Mouse (Mus musculus) midbrain, embryonic 14.5 days (tissue): ENCODE results near the gene Car11. TPM values are rescaled to one million over a fixed set of nuclear protein-coding genes. Genes with fewer than 3 reads are reported as not detected.

Source experiments
- ATAC-seq: fragments of 200-750 bp; cut with Nextera tagmentation; 2 replicates; pipeline ENCODE4 v1.8.0; 2017; ENCODE audit warnings: moderate number of reproducible peaks, moderate library complexity; ENCODE audit not compliant: low FRiP score, low TSS enrichment
- DNase-seq: peaks from one replicate; pipeline ENCODE4 v3.0.0-alpha.2; 2015
- H3K27ac ChIP-seq: fragments of 300-500 bp; sonication (generic); replicated peaks from 2 replicates; pipeline ENCODE4 v1.5.1; 2014; ENCODE audit warnings: mild to moderate bottlenecking, low read depth, low read length, moderate library complexity
- H3K27me3 ChIP-seq: fragments of 300-500 bp; sonication (generic); 2 replicates; pipeline ENCODE4 v1.6.1; 2014; ENCODE audit warnings: low read length, control low read depth, mixed read lengths; ENCODE audit not compliant: control insufficient read depth, insufficient read depth
- H3K36me3 ChIP-seq: fragments of 300-500 bp; sonication (generic); 2 replicates; pipeline ENCODE4 v1.6.1; 2014; ENCODE audit warnings: low read length, control low read depth; ENCODE audit not compliant: control insufficient read depth, insufficient read depth
- H3K4me1 ChIP-seq: fragments of 300-500 bp; sonication (generic); 2 replicates; pipeline ENCODE4 v1.6.1; 2014; ENCODE audit warnings: mild to moderate bottlenecking, antibody characterized with exemption, low read length, control low read depth; ENCODE audit not compliant: control insufficient read depth, insufficient read depth
- H3K4me2 ChIP-seq: fragments of 300-500 bp; sonication (generic); 2 replicates; pipeline ENCODE4 v1.6.1; 2014; ENCODE audit warnings: mild to moderate bottlenecking, low read length, moderate library complexity
- H3K4me3 ChIP-seq: fragments of 300-500 bp; sonication (generic); replicated peaks from 2 replicates; pipeline ENCODE4 v1.5.1; 2014; ENCODE audit warnings: low read depth, low read length
- H3K9ac ChIP-seq: fragments of 300-500 bp; sonication (generic); replicated peaks from 2 replicates; pipeline ENCODE4 v1.6.1; 2014; ENCODE audit warnings: mild to moderate bottlenecking, low read length, moderate library complexity
- H3K9me3 ChIP-seq: fragments of 300-500 bp; sonication (generic); 2 replicates; pipeline ENCODE4 v1.6.1; 2016; ENCODE audit warnings: low read length, control low read depth, mixed read lengths; ENCODE audit not compliant: control insufficient read depth
- WGBS: fragments of 180-500 bp; shearing (Covaris S2); extraction: QIAGEN DNeasy Blood & Tissue Kit; methylation state at CpG from one replicate; pipeline ENCODE4 v1.1.7; 2014; 5-methylcytosine and 5-hydroxymethylcytosine counted together
- polyA plus RNA-seq: library from polyadenylated mRNA; unstranded; fragments of >200 nt; fragmentation: Nextera tagmentation; extraction: Ambion mirVana; gene quantifications from 2 replicates; pipeline ENCODE4 v1.2.1, GENCODE M21; 2014

The Car11 gene
- polyA plus RNA-seq, 1 experiment from 2014 or later = 28.1 TPM

DNA sequence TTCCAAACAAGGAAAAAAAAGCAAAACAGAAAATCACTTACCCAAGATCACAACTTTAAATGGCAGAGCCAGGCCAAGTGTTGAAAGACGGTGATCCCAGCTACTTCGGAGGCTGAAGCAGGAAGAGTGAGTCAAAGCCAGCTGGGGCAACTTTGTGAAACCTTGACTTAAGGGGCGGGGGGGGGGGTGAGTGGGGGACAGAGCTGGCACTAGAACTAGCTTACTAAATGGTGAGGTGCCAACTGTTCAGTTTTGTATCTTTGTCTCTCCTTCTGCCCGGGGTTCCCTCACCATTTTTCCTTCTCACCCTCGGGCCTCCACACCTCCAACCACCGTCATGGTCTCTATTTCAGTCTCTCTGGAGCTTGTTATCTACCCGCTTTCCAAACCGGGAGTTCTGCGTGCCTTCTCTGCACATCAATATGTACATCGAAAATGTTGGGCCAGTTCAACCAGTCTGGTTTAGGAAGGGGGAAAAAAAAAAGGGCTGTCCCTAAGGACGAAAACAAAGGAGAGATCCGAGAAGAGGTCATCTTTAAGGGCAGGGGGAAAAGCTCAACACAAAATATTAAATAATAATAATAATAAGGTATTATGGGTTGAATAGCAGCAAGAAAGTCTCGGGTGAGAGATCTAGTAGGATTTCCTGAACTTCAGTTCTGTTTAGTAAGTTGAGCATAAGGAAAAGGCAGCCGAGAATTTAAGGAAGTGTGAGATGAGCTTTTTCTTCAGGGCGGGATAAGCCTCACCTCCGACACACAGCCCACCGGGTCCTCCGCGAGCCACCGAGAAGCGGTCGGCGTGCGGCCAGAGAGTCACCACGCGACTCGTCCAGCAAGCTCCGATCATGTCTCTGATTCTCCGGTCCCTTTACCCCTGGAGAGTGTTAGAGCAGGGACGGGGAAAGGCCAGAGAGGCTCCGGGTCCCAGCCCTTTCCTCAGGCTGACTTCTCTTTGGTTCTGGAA, 17.6 kb downstream of the Car11 start:
- Histone ChIP-seq H3K4me2 (peak overlapping the region; percentile 96), H3K4me3 (peak overlapping the region; percentile 90), H3K27ac (peak overlapping the region; percentile 92), H3K27me3 (no peaks in the 10 kb centered on the region), H3K36me3 (peaks cover 46% of the 10 kb centered on the region), H3K9ac (peak overlapping the region; percentile 73), H3K9me3 (no peaks in the 10 kb centered on the region), H3K4me1 (peaks cover 37% of the 10 kb centered on the region)
- peak; percentile 32 for ATAC-seq
- no peak for DNase-seq
- 13% methylated on average over 31 of the region's 31 CpGs for WGBS

DNA sequence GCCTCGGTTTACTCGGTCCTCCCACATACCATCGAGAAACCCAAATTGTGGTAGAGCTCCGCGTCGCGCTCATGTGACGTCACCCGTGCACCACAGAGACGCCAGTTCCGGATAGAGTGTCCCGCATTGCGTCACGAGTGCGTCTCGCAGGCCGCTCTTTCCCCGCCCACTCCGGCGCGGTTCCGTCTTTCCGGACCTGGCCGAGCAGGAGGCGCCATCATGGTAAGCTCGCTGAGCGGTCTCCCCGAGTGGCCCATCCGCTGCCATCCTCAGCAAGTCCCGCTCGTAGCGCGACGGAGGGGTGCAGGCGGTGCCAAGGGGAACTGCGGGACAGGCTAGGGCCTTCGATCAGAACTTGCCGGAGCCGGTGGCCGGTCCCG, 18.3 kb downstream of the Car11 start, which contains the start of gene Sphk2:
TSS of gene Sphk2 (minus strand) at position 85 of the 380 bp plus-strand sequence.
- Histone ChIP-seq H3K4me1 (peaks cover 37% of the 10 kb centered on the region), H3K4me2 (peak within 1 kb of the TSS; percentile 96), H3K27ac (peak within 1 kb of the TSS; percentile 92), H3K36me3 (peaks cover 46% of the 10 kb centered on the region), H3K27me3 (no peaks in the 10 kb centered on the region), H3K9me3 (no peaks in the 10 kb centered on the region), H3K9ac (peak within 1 kb of the TSS; percentile 89), H3K4me3 (peak within 1 kb of the TSS; percentile 90)
- peak; percentile 77 for ATAC-seq
- peak; percentile 100 for DNase-seq
- 0% methylated on average over 41 of the region's 41 CpGs for WGBS

DNA sequence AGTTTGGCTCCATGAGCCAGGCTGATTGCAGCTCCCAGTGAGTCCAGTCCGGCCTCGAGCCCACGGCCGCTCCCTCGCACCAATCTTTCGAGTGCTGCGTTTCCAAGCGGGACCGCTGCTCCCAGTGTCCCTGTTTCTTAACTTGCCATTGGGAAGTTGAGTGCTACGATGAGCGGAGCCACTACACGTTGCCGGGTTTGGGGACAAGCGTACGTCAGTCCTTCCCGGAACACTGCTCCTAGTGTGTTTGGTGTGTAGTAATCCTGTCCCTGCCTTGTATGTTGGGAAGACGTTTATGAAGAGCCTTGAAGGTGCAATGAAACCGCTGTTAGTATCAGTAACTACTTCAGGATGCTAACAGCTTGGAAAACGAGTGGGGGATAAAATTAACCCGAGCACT, 18.7 kb downstream of the Car11 start:
- H3K9me3 ChIP-seq = no peaks in the 10 kb centered on the region
- no peaks in the 10 kb centered on the region for H3K27me3 ChIP-seq
- H3K9ac ChIP-seq = peak overlapping the region; percentile 89
- peak overlapping the region; percentile 90 for H3K4me3 ChIP-seq
- H3K4me1 ChIP-seq = peaks cover 37% of the 10 kb centered on the region
- H3K36me3 ChIP-seq = peaks cover 46% of the 10 kb centered on the region
- DNase-seq (no peak), ATAC-seq (no peak)
- H3K27ac ChIP-seq = peak overlapping the region; percentile 92
- peak overlapping the region; percentile 91 for H3K4me2 ChIP-seq
- WGBS = under 1% methylated on average over 20 of the region's 20 CpGs

DNA sequence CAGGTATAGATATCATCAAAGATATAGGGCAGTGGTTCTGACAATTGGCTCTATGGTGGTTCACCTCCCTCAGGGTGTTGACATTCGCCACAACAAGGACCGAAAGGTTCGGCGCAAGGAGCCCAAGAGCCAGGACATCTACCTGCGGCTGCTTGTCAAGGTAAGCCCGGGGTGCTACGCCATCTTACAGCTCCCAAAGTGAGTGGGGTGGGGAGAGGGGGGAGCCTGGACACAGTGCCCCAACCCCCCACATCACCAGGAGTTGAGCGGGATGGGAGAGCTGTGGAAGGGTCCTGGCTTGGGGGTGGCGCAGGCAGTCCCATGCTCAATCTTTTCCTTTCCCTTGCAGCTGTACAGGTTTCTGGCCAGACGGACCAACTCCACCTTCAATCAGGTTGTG, 19.5 kb downstream of the Car11 start:
- 0 out of 2 replicates have a peak overlapping the region, but pooled peaks have one; percentile 92 for H3K27ac ChIP-seq
- WGBS = 84% methylated on average over 10 of the region's 10 CpGs
- DNase-seq (no peak), ATAC-seq (no peak)
- H3K9ac ChIP-seq = peak overlapping the region; percentile 89
- H3K4me2 ChIP-seq = peak overlapping the region; percentile 91
- H3K4me3 ChIP-seq = peak overlapping the region; percentile 90
- no peaks in the 10 kb centered on the region for H3K27me3 ChIP-seq
- peaks cover 52% of the 10 kb centered on the region for H3K36me3 ChIP-seq
- H3K4me1 ChIP-seq = peaks cover 36% of the 10 kb centered on the region
- H3K9me3 ChIP-seq = no peaks in the 10 kb centered on the region

DNA sequence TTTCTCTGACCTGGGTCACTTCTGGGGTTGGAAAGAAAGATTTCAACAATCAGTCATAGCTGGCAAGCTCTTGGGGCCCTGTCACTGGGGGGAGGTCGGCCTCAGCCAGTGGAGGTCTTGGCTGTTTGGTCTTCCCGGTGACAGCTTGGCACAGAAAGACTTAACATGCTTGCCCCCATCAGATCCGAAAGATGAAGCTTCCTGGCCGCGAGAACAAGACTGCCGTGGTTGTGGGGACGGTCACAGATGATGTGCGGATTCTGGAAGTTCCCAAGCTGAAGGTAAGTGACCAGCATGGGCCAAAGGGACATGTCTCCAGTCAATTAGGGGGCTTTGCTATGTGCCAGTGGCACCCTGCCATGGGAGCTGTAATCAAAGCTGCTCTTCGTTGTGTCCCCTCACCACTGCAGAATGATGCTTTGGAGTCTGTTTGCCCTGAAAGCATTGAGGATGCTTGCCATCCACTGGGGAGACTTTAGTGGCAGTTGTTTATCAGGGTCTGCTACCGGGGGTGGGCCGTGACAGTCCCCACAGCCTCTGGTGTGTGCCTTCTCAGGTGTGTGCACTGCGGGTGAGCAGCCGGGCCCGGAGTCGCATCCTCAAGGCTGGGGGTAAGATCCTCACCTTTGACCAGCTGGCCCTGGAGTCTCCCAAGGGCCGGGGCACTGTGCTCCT, 20.2 kb downstream of the Car11 start:
- Histone ChIP-seq H3K9me3 (no peaks in the 10 kb centered on the region), H3K27me3 (no peaks in the 10 kb centered on the region), H3K9ac (no peak overlapping the region; the same call in 1 of the 2 replicates), H3K4me1 (peaks cover 29% of the 10 kb centered on the region), H3K27ac (no peak overlapping the region), H3K4me3 (no peak overlapping the region), H3K4me2 (no peak overlapping the region), H3K36me3 (peaks cover 59% of the 10 kb centered on the region)
- DNase-seq (no peak), ATAC-seq (no peak)
- 93% methylated on average over 15 of the region's 16 CpGs for WGBS

DNA sequence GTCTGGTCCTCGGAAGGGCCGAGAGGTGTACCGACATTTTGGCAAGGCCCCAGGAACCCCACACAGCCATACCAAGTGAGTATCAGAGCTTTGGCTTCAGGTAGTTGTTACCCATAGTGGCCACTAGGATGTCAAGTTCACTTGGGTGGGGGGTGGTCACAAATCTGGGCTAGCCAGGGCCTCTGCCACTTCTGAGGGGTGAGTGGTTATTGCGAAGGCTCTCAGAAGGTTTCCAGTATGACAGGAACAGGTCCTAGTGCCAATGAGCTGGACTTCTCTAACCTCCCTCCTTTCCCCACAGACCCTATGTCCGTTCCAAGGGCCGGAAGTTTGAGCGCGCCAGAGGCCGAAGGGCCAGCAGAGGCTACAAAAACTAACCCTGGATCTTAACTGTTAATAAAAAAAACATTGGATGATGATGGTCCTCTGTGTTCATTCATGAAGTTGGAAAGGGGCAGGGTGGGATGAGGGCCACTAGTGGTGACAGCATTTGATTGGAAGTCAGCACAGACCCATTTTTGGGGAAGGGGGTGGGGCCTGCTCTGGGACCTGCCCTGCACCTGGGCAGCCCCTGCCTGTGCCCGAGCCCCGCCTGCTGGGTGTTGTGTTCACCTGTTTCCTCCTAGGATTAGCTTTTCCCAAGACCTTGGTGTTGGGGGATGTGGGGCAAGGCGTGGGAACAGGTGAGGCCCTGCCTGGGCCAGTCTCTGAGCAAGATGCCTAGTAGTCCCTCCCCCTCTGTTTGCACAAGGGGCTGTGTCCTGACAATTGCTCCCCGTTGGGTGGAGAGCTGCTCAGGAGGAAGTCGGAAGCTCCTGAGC, 21.0 kb downstream of the Car11 start, which contains the start of gene Fam83e:
TSS of gene Fam83e (plus strand) at position 800 of the 821 bp plus-strand sequence.
- no peak for DNase-seq
- Histone ChIP-seq H3K4me3 (no peak within 1 kb of the TSS), H3K9me3 (no peaks in the 10 kb centered on the region), H3K36me3 (peaks cover 67% of the 10 kb centered on the region), H3K27me3 (no peaks in the 10 kb centered on the region), H3K9ac (no peak within 1 kb of the TSS), H3K4me1 (peaks cover 27% of the 10 kb centered on the region), H3K27ac (no peak within 1 kb of the TSS), H3K4me2 (no peak within 1 kb of the TSS)
- no peak for ATAC-seq
- WGBS = 83% methylated on average over 14 of the region's 14 CpGs

DNA sequence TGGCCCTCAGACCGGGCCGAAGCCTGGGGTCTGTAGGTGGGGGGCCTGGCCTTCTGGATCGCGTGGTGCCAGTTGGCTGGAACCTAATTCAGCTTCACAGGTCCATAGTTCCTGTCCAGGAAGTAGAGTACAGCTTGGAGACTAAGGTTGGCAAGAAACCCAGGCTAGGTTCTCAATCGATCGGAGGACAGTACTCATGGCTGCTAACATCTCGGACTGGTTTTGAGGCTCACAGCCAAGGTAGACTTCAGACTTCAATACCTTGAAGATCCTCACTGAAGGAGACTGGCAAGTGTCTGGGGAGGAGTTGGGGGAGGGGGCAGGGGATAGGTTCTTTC, 21.6 kb downstream of the Car11 start:
- Histone ChIP-seq H3K4me3 (no peak overlapping the region), H3K9me3 (no peaks in the 10 kb centered on the region), H3K4me2 (no peak overlapping the region), H3K27me3 (no peaks in the 10 kb centered on the region), H3K9ac (no peak overlapping the region), H3K27ac (no peak overlapping the region), H3K4me1 (peaks cover 21% of the 10 kb centered on the region), H3K36me3 (peaks cover 72% of the 10 kb centered on the region)
- ATAC-seq = no peak
- no peak for DNase-seq
- WGBS = 86% methylated on average over 7 of the region's 7 CpGs

DNA sequence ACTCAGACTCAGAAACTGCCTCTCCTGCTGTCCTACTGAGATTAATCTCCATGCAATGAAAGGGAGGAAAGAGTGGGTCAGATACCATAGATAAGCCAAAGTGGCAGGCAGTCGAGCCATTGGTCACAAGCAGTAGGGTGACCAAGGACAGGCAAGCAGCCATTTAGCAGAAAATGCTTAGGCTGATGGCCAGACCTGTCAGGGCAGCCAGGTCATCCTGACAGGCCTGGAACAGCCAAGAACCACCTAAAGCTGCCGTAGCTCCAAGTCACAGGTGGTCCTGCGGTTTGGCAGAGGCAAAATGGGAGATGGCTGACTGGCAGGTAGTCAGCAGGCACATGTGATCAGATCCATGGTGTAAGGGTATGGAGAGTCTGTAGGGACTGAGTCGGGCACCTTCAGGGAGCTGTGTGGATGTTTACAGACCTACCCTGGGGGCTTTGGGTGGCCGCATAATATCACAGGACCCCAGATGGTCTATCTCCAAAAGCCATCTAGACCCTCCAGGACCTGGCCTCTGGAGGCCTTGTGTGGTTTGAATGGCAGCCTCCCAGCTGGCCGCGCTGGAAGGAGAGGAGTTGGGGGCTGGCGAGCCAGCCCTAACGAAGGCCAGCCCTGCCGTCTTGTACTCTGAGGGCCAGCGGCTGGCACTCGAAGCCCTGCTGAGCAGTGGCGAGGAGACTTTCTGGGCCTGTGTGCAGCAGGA, 22.2 kb downstream of the Car11 start:
- Histone ChIP-seq H3K4me2 (no peak overlapping the region), H3K9me3 (no peaks in the 10 kb centered on the region), H3K27ac (no peak overlapping the region), H3K36me3 (peaks cover 78% of the 10 kb centered on the region), H3K27me3 (no peaks in the 10 kb centered on the region), H3K9ac (no peak overlapping the region), H3K4me1 (peaks cover 15% of the 10 kb centered on the region), H3K4me3 (no peak overlapping the region)
- WGBS = 64% methylated on average over 13 of the region's 13 CpGs
- ATAC-seq (no peak), DNase-seq (no peak)
